Mouse (Mus musculus): Measurements from ENCODE around the gene Rara. TPM values are rescaled to one million over a fixed set of nuclear protein-coding genes. Genes with fewer than 3 reads are reported as not detected.

The Rara gene
- polyA plus RNA-seq, 1 experiment from 2014 or later = 49.8 TPM

GRCm38 (mm10) chr11:98956340-98956739 lies 28.7 kb downstream of the Rara start:
- no peak overlapping the region for H3K9ac ChIP-seq
- no peak overlapping the region for H3K4me3 ChIP-seq
- H3K27ac ChIP-seq = no peak overlapping the region
- H3K27me3 ChIP-seq = no peaks in the 10 kb centered on the region
- no peak overlapping the region for H3K4me2 ChIP-seq (replicated peaks)
- peaks cover 68% of the 10 kb centered on the region for H3K4me1 ChIP-seq
- no peak for ATAC-seq (ENCODE audit: low FRiP score, low read depth)
- WGBS = 77% methylated on average over 10 of the region's 10 CpGs
- H3K36me3 ChIP-seq = peaks cover 39% of the 10 kb centered on the region
- H3K9me3 ChIP-seq = no peaks in the 10 kb centered on the region

GRCm38 (mm10) chr11:98959437-98960312 lies 32.1 kb downstream of the Rara start:
- WGBS = under 1% methylated on average over 43 of the region's 43 CpGs
- Histone ChIP-seq H3K27me3 (no peaks in the 10 kb centered on the region), H3K4me1 (peaks cover 72% of the 10 kb centered on the region), H3K9me3 (no peaks in the 10 kb centered on the region), H3K27ac (peak overlapping the region; percentile 79), H3K4me3 (peak overlapping the region; percentile 73), H3K36me3 (peaks cover 24% of the 10 kb centered on the region), H3K4me2 (replicated peaks) (peak overlapping the region; percentile 95), H3K9ac (peak overlapping the region; percentile 80)
- no peak for ATAC-seq (ENCODE audit: low FRiP score, low read depth)

GRCm38 (mm10) chr11:98960313-98960906 lies 32.8 kb downstream of the Rara start:
- Histone ChIP-seq H3K9me3 (no peaks in the 10 kb centered on the region), H3K36me3 (peaks cover 24% of the 10 kb centered on the region), H3K27ac (peak overlapping the region; percentile 79), H3K27me3 (no peaks in the 10 kb centered on the region), H3K4me3 (peak overlapping the region; percentile 73), H3K4me1 (peaks cover 72% of the 10 kb centered on the region), H3K9ac (peak overlapping the region; percentile 80), H3K4me2 (replicated peaks) (peak overlapping the region; percentile 95)
- peak; percentile 48 for ATAC-seq (ENCODE audit: low FRiP score, low read depth)
- WGBS = under 1% methylated on average over 52 of the region's 53 CpGs

- Histone ChIP-seq H3K4me1 (peaks cover 74% of the 10 kb centered on the region), H3K36me3 (peaks cover 21% of the 10 kb centered on the region), H3K9me3 (no peaks in the 10 kb centered on the region), H3K4me3 (peak overlapping the region; percentile 73), H3K4me2 (replicated peaks) (peak overlapping the region; percentile 95), H3K9ac (peak overlapping the region; percentile 80), H3K27me3 (no peaks in the 10 kb centered on the region), H3K27ac (peak overlapping the region; percentile 79; the same call in 1 of the 2 replicates)
- no peak for ATAC-seq (ENCODE audit: low FRiP score, low read depth)
- WGBS = 6% methylated on average over 18 of the region's 18 CpGs
These were observed 33.5 kb downstream of the Rara start for GRCm38 (mm10) chr11:98961051-98961592.

- Histone ChIP-seq H3K4me2 (replicated peaks) (peak overlapping the region; percentile 95), H3K27ac (no peak overlapping the region; the same call in 1 of the 2 replicates), H3K4me3 (peak overlapping the region; percentile 73), H3K36me3 (peaks cover 21% of the 10 kb centered on the region), H3K27me3 (no peaks in the 10 kb centered on the region), H3K4me1 (peaks cover 80% of the 10 kb centered on the region), H3K9me3 (no peaks in the 10 kb centered on the region), H3K9ac (peak overlapping the region; percentile 80)
- no peak for ATAC-seq (ENCODE audit: low FRiP score, low read depth)
- 2% methylated on average over 8 of the region's 8 CpGs for WGBS
These were observed 34.1 kb downstream of the Rara start for GRCm38 (mm10) chr11:98961766-98962165.

GRCm38 (mm10) chr11:98962421-98963095 lies 34.9 kb downstream of the Rara start:
- 13% methylated on average over 12 of the region's 12 CpGs for WGBS
- no peak for ATAC-seq (ENCODE audit: low FRiP score, low read depth)

GRCm38 (mm10) chr11:98963191-98964021 lies 35.8 kb downstream of the Rara start:
- WGBS = under 1% methylated on average over 31 of the region's 32 CpGs
- Histone ChIP-seq H3K4me2 (replicated peaks) (peak overlapping the region; percentile 95), H3K9ac (peak overlapping the region; percentile 80), H3K9me3 (no peaks in the 10 kb centered on the region), H3K36me3 (peaks cover 23% of the 10 kb centered on the region), H3K4me3 (peak overlapping the region; percentile 73), H3K27me3 (no peaks in the 10 kb centered on the region), H3K4me1 (peaks cover 96% of the 10 kb centered on the region), H3K27ac (peak overlapping the region; percentile 93)
- ATAC-seq (ENCODE audit: low FRiP score, low read depth) = peak; percentile 78

More at GRCm38 (mm10) chr11:98962421-98963095, 34.9 kb downstream of the Rara start:
- peak overlapping the region; percentile 95 for H3K4me2 ChIP-seq (replicated peaks)
- peak overlapping the region; percentile 73 for H3K4me3 ChIP-seq
- H3K9me3 ChIP-seq = no peaks in the 10 kb centered on the region
- H3K27ac ChIP-seq = peak overlapping the region; percentile 93
- H3K9ac ChIP-seq = peak overlapping the region; percentile 80
- H3K27me3 ChIP-seq = no peaks in the 10 kb centered on the region
- H3K36me3 ChIP-seq = peaks cover 21% of the 10 kb centered on the region
- peaks cover 88% of the 10 kb centered on the region for H3K4me1 ChIP-seq

- Histone ChIP-seq H3K4me1 (peaks cover 98% of the 10 kb centered on the region), H3K4me3 (peak overlapping the region; percentile 73), H3K27me3 (no peaks in the 10 kb centered on the region), H3K9ac (peak overlapping the region; percentile 80; the same call in 1 of the 2 replicates), H3K9me3 (no peaks in the 10 kb centered on the region), H3K36me3 (peaks cover 28% of the 10 kb centered on the region), H3K27ac (peak overlapping the region; percentile 93), H3K4me2 (replicated peaks) (peak overlapping the region; percentile 95)
- ATAC-seq (ENCODE audit: low FRiP score, low read depth) = no peak
- 13% methylated on average over 6 of the region's 6 CpGs for WGBS
These were observed 36.6 kb downstream of the Rara start for GRCm38 (mm10) chr11:98964201-98964615.

GRCm38 (mm10) chr11:98964616-98965415 lies 37.2 kb downstream of the Rara start:
- WGBS = 14% methylated on average over 15 of the region's 15 CpGs
- no peak for ATAC-seq (ENCODE audit: low FRiP score, low read depth)
- H3K9ac ChIP-seq = peak overlapping the region; percentile 80

GRCm38 (mm10) chr11:98965416-98966077 lies 37.9 kb downstream of the Rara start:
- H3K4me1 ChIP-seq = peaks cover 100% of the 10 kb centered on the region
- H3K36me3 ChIP-seq = peaks cover 39% of the 10 kb centered on the region
- peak overlapping the region; percentile 73 for H3K4me3 ChIP-seq
- 5% methylated on average over 11 of the region's 11 CpGs for WGBS
- ATAC-seq (ENCODE audit: low FRiP score, low read depth) = no peak
- H3K27me3 ChIP-seq = no peaks in the 10 kb centered on the region
- H3K9ac ChIP-seq = peak overlapping the region; percentile 80
- peak overlapping the region; percentile 93 for H3K27ac ChIP-seq
- no peaks in the 10 kb centered on the region for H3K9me3 ChIP-seq
- peak overlapping the region; percentile 95 for H3K4me2 ChIP-seq (replicated peaks)

More at GRCm38 (mm10) chr11:98964616-98965415, 37.2 kb downstream of the Rara start:
- H3K27ac ChIP-seq = peak overlapping the region; percentile 93
- H3K9me3 ChIP-seq = no peaks in the 10 kb centered on the region
- peak overlapping the region; percentile 95 for H3K4me2 ChIP-seq (replicated peaks)
- peak overlapping the region; percentile 73 for H3K4me3 ChIP-seq
- peaks cover 32% of the 10 kb centered on the region for H3K36me3 ChIP-seq
- no peaks in the 10 kb centered on the region for H3K27me3 ChIP-seq
- peaks cover 98% of the 10 kb centered on the region for H3K4me1 ChIP-seq
